Mouse (Mus musculus) liver, embryonic 11.5 days (tissue): ENCODE data around the gene Nkain1. TPM values are rescaled to one million over a fixed set of nuclear protein-coding genes. Genes with fewer than 3 reads are reported as not detected.

ENCODE experiments used
- ATAC-seq: fragments of 200-750 bp; cut with Nextera tagmentation; replicated peaks from 2 replicates; pipeline ENCODE4 v1.8.0; 2017; ENCODE audit warnings: moderate number of reproducible peaks, mild to moderate bottlenecking, moderate TSS enrichment, moderate library complexity; ENCODE audit not compliant: low FRiP score
- DNase-seq: peaks from one replicate; pipeline ENCODE4 v3.0.0-alpha.2; 2017; ENCODE audit warnings: low spot score
- H3K27ac ChIP-seq: fragments of 300-500 bp; sonication (generic); 2 replicates; pipeline ENCODE4 v1.5.1; 2014; ENCODE audit warnings: mild to moderate bottlenecking, low read depth, low read length, control low read depth
- H3K27me3 ChIP-seq: fragments of 300-500 bp; sonication (generic); replicated peaks from 2 replicates; pipeline ENCODE4 v1.6.1; 2014; ENCODE audit warnings: low read length, mixed read lengths; ENCODE audit not compliant: control insufficient read depth, insufficient read depth
- H3K36me3 ChIP-seq: fragments of 300-500 bp; sonication (generic); 2 replicates; pipeline ENCODE4 v1.6.1; 2014; ENCODE audit warnings: mild to moderate bottlenecking, low read length, moderate library complexity, mixed read lengths; ENCODE audit not compliant: control insufficient read depth, insufficient read depth
- H3K4me1 ChIP-seq: fragments of 300-500 bp; sonication (generic); replicated peaks from 2 replicates; pipeline ENCODE4 v1.6.1; 2014; ENCODE audit warnings: low read length, mixed read lengths; ENCODE audit not compliant: control insufficient read depth, insufficient read depth
- H3K4me2 ChIP-seq: fragments of 300-500 bp; sonication (generic); 2 replicates; pipeline ENCODE4 v1.6.1; 2014; ENCODE audit warnings: mild to moderate bottlenecking, control low read depth, moderate library complexity
- H3K4me3 ChIP-seq: fragments of 300-500 bp; sonication (generic); 2 replicates; pipeline ENCODE4 v1.5.1; 2014; ENCODE audit warnings: low read depth, low read length, control low read depth
- H3K9ac ChIP-seq: fragments of 300-500 bp; sonication (generic); 2 replicates; pipeline ENCODE4 v1.6.1; 2014; ENCODE audit warnings: low read depth, low read length, control low read depth
- H3K9me3 ChIP-seq: fragments of 300-500 bp; sonication (generic); 2 replicates; pipeline ENCODE4 v1.6.1; 2016; ENCODE audit warnings: low read length, inconsistent platforms, mixed read lengths; ENCODE audit not compliant: control insufficient read depth
- WGBS: fragments of 180-500 bp; shearing (Covaris S2); extraction: QIAGEN DNeasy Blood & Tissue Kit; methylation state at CpG from one replicate; pipeline ENCODE4 v1.1.7; 2014; 5-methylcytosine and 5-hydroxymethylcytosine counted together
- polyA plus RNA-seq: library from polyadenylated mRNA; unstranded; fragments of >200 nt; fragmentation: Nextera tagmentation; extraction: Ambion mirVana; gene quantifications from 2 replicates; pipeline ENCODE4 v1.2.1, GENCODE M21; 2014

The Nkain1 gene
- polyA plus RNA-seq, 1 experiment from 2014 or later = 1.8 TPM

GRCm38 (mm10) chr4:130572545-130572944 lies 1.4 kb downstream of the Nkain1 start:
- 45% methylated on average over 10 of the region's 10 CpGs for WGBS
- Histone ChIP-seq H3K27me3 (peaks cover 20% of the 10 kb centered on the region), H3K9ac (no peak overlapping the region), H3K4me3 (peak overlapping the region; percentile 72), H3K36me3 (no peaks in the 10 kb centered on the region), H3K27ac (no peak overlapping the region), H3K4me1 (peaks cover 13% of the 10 kb centered on the region), H3K4me2 (peak overlapping the region; percentile 95), H3K9me3 (no peaks in the 10 kb centered on the region)
- no peak for ATAC-seq
- no peak for DNase-seq

DNA sequence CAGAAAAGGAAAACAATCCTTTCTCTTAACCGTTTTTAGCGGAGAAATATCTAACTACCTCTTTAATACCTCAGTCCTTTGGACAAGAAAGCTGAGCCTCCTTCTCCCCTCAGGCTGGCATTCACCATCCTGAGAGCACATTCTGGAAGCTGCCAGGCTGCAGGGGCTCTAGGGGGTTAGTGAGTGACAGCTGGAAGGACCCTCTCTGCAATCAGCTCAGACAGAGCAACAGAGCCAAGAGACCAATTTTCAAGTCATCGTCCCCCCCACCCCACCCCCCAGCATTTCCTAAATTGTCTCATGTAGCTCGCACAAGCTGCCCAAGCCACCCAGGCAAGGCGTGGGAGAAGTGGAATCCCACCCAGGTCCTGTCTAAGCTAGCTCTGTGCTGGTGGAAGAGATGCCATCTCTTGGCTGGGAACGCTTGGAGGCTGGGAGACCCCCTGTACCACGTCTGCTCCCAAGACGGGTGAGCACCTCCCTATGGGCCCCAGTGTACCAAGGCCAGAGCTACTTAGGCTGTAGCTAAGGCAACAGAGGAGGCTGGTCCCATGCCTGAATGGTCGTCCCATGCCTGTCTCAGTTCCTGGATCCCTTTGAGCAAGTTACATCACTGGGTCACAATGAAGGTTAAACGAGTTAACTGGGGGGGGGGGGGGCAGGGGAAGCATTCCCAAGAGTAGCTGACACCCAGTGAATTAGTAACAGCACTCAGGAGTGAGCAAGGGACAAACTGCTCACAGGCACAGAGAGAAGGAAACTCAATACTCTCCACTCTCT lies 2.8 kb downstream of the Nkain1 start:
- ATAC-seq (no peak), DNase-seq (no peak)
- Histone ChIP-seq H3K4me1 (peaks cover 13% of the 10 kb centered on the region), H3K36me3 (no peaks in the 10 kb centered on the region), H3K4me3 (no peak overlapping the region), H3K9me3 (no peaks in the 10 kb centered on the region), H3K27me3 (peaks cover 20% of the 10 kb centered on the region), H3K9ac (no peak overlapping the region), H3K27ac (no peak overlapping the region), H3K4me2 (no peak overlapping the region)
- WGBS = 66% methylated on average over 10 of the region's 10 CpGs

GRCm38 (mm10) chr4:130568043-130568978 lies 5.7 kb downstream of the Nkain1 start:
- Histone ChIP-seq H3K9ac (no peak overlapping the region), H3K9me3 (no peaks in the 10 kb centered on the region), H3K4me2 (no peak overlapping the region), H3K4me3 (no peak overlapping the region), H3K4me1 (peaks cover 8% of the 10 kb centered on the region), H3K27ac (no peak overlapping the region), H3K27me3 (peaks cover 11% of the 10 kb centered on the region), H3K36me3 (no peaks in the 10 kb centered on the region)
- DNase-seq (no peak), ATAC-seq (no peak)
- WGBS = 78% methylated on average over 23 of the region's 23 CpGs

GRCm38 (mm10) chr4:130563820-130564219 lies 10.2 kb downstream of the Nkain1 start:
- 72% methylated on average over 8 of the region's 8 CpGs for WGBS
- ATAC-seq (no peak), DNase-seq (no peak)

GRCm38 (mm10) chr4:130563260-130563756 lies 10.7 kb downstream of the Nkain1 start:
- Histone ChIP-seq H3K9me3 (no peaks in the 10 kb centered on the region), H3K27ac (no peak overlapping the region), H3K4me1 (peaks cover 6% of the 10 kb centered on the region), H3K4me2 (no peak overlapping the region), H3K27me3 (no peaks in the 10 kb centered on the region), H3K4me3 (no peak overlapping the region), H3K9ac (no peak overlapping the region), H3K36me3 (no peaks in the 10 kb centered on the region)
- ATAC-seq (no peak), DNase-seq (no peak)
- WGBS = 72% methylated on average over 9 of the region's 9 CpGs

More at GRCm38 (mm10) chr4:130563820-130564219, 10.2 kb downstream of the Nkain1 start:
- Histone ChIP-seq H3K36me3 (no peaks in the 10 kb centered on the region), H3K27ac (no peak overlapping the region), H3K27me3 (no peaks in the 10 kb centered on the region), H3K4me1 (peaks cover 6% of the 10 kb centered on the region), H3K9me3 (no peaks in the 10 kb centered on the region), H3K4me3 (no peak overlapping the region), H3K9ac (no peak overlapping the region), H3K4me2 (no peak overlapping the region)

DNA sequence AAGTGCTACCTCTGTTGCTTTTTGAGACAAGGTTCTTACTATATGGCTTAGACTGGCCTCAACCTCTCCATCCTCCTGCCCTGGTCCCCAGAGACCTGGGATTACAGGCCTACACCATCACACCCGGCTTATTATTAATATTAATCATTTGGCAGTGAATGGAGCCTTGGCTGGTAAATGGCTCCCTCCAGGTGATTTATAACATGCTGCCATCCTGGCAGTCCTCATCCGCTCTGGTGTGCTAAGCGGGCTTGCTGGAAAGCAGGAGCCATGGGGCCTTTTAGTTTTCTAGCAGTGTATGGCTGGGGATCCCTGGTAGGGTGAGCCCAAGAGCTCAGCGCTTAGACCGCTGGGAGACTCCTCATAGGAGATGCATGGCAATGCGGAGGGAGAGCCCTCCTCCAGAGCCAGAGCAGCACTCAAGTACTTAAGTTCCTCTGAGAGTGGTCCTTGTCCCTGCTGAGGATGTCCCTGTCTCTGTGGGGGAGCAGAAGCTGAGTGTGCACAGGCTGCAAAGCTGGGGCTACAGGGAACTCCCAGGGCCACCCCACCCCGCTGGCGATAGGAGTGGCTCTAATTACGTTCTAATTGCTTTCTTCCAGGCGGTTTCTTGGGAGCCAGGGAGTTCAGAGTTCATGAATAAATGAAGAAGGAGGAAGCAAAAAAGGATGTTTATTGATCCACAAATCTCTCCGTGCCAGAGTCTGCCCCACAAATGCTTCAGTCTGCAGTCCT lies 13.2 kb downstream of the Nkain1 start:
- no peak overlapping the region for H3K4me2 ChIP-seq
- no peak for DNase-seq
- no peak for ATAC-seq
- no peak overlapping the region for H3K27ac ChIP-seq
- H3K4me1 ChIP-seq = peaks cover 6% of the 10 kb centered on the region
- no peaks in the 10 kb centered on the region for H3K9me3 ChIP-seq
- no peaks in the 10 kb centered on the region for H3K36me3 ChIP-seq
- no peaks in the 10 kb centered on the region for H3K27me3 ChIP-seq
- no peak overlapping the region for H3K9ac ChIP-seq
- no peak overlapping the region for H3K4me3 ChIP-seq
- WGBS = 64% methylated on average over 11 of the region's 11 CpGs

GRCm38 (mm10) chr4:130559220-130559619 lies 14.8 kb downstream of the Nkain1 start:
- Histone ChIP-seq H3K27ac (no peak overlapping the region), H3K4me1 (peaks cover 6% of the 10 kb centered on the region), H3K4me2 (no peak overlapping the region), H3K9ac (no peak overlapping the region), H3K27me3 (no peaks in the 10 kb centered on the region), H3K4me3 (no peak overlapping the region), H3K9me3 (no peaks in the 10 kb centered on the region), H3K36me3 (no peaks in the 10 kb centered on the region)
- WGBS = 84% methylated on average over 3 of the region's 3 CpGs
- ATAC-seq (no peak), DNase-seq (no peak)

DNA sequence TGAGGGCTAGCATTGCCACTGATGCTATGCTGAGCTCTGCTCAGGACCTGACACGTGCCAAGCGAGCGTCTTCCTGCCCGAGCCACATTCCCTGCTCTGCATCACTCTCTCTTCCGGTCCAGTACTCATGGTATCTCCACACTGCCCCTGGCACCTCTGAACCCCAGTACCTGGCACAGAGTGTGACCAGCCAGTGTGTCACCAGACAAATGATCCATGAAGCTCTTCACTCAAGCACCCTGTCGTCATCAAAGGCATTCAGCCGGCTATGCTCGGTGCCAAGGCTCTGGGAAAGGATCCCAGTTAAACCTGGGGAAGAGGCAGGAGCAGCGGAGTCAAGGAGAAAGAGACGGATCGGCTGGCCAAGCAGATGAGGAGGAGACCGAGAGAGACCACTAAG lies 16.1 kb downstream of the Nkain1 start:
- 85% methylated on average over 12 of the region's 12 CpGs for WGBS
- Histone ChIP-seq H3K4me1 (peaks cover 7% of the 10 kb centered on the region), H3K27me3 (no peaks in the 10 kb centered on the region), H3K4me2 (no peak overlapping the region), H3K36me3 (no peaks in the 10 kb centered on the region), H3K27ac (no peak overlapping the region), H3K4me3 (no peak overlapping the region), H3K9me3 (no peaks in the 10 kb centered on the region), H3K9ac (no peak overlapping the region)
- ATAC-seq (no peak), DNase-seq (no peak)
